Mouse (Mus musculus): ENCODE data around the gene Timmdc1. TPM values are rescaled to one million over a fixed set of nuclear protein-coding genes. Genes with fewer than 3 reads are reported as not detected.

Timmdc1 gene
- total and polyA plus RNA-seq, 3 experiments, result 22.2 to 66.1 (median 60.4) TPM

GRCm38 (mm10) chr16:38476312-38477240, 45.9 kb downstream of the Timmdc1 start:
- WGBS, result 6% methylated on average over 34 of the region's 34 CpGs
- Histone ChIP-seq H3K27me3 (ENCODE audit: control insufficient read depth, insufficient read depth, low read length) (no peaks in the 10 kb centered on the region), H3K27ac (peak overlapping the region; percentile 71), H3K4me3 (peak overlapping the region; percentile 54), H3K9ac (ENCODE audit: low read depth, low read length) (peak overlapping the region; percentile 81), H3K79me2 (replicated peaks; ENCODE audit: control insufficient read depth, insufficient read depth, low read length) (no peaks in the 10 kb centered on the region), H3K36me3 (ENCODE audit: control insufficient read depth, insufficient read depth, low read length) (no peaks in the 10 kb centered on the region), H3K4me1 (ENCODE audit: control insufficient read depth, insufficient read depth, low read length) (peaks cover 2% of the 10 kb centered on the region)
- TF ChIP-seq CTCF (IDR thresholded peaks at IDR 0.05) (no peak), POLR2A (IDR thresholded peaks at IDR 0.05; ENCODE audit: insufficient read depth, low read depth, low read length) (no peak), EP300 (IDR thresholded peaks at IDR 0.05; ENCODE audit: insufficient read depth, low read depth, low read length) (no peak)
- peak; percentile 60 to 71 for DNase-seq
- intact Hi-C loops (cut with DNase I), result loop anchor here (2.0 kb wide), 1 partner anchor 24 kb away; the partner anchor contains the start of gene Adprh

- Histone ChIP-seq H3K79me2 (replicated peaks; ENCODE audit: control insufficient read depth, insufficient read depth, low read length) (no peaks in the 10 kb centered on the region), H3K4me1 (ENCODE audit: control insufficient read depth, insufficient read depth, low read length) (peaks cover 2% of the 10 kb centered on the region), H3K27me3 (ENCODE audit: control insufficient read depth, insufficient read depth, low read length) (no peaks in the 10 kb centered on the region), H3K4me3 (no peak overlapping the region; the same call in 1 of the 2 replicates), H3K9ac (ENCODE audit: low read depth, low read length) (peak overlapping the region; percentile 81), H3K36me3 (ENCODE audit: control insufficient read depth, insufficient read depth, low read length) (no peaks in the 10 kb centered on the region), H3K27ac (no peak overlapping the region; the same call in 1 of the 2 replicates)
- intact Hi-C loops (cut with DNase I), result loop anchor here (2.0 kb wide), 1 partner anchor 23 kb away; the partner anchor contains the start of gene Adprh
- TF ChIP-seq CTCF (IDR thresholded peaks at IDR 0.05) (no peak), EP300 (IDR thresholded peaks at IDR 0.05; ENCODE audit: insufficient read depth, low read depth, low read length) (no peak), POLR2A (IDR thresholded peaks at IDR 0.05; ENCODE audit: insufficient read depth, low read depth, low read length) (no peak)
- 38% methylated on average over 4 of the region's 4 CpGs for WGBS
- DNase-seq, result no peak
Measured at GRCm38 (mm10) chr16:38475681-38476311, 46.7 kb downstream of the Timmdc1 start.

GRCm38 (mm10) chr16:38474677-38475286, 47.7 kb downstream of the Timmdc1 start:
- DNase-seq, result no peak
- H3K4me1 ChIP-seq (ENCODE audit: control insufficient read depth, insufficient read depth, low read length), result peaks cover 2% of the 10 kb centered on the region
- H3K27me3 ChIP-seq (ENCODE audit: control insufficient read depth, insufficient read depth, low read length), result no peaks in the 10 kb centered on the region
- H3K79me2 ChIP-seq (replicated peaks; ENCODE audit: control insufficient read depth, insufficient read depth, low read length), result no peaks in the 10 kb centered on the region
- no peak overlapping the region for H3K9ac ChIP-seq (ENCODE audit: low read depth, low read length)
- H3K27ac ChIP-seq, result no peak overlapping the region
- H3K4me3 ChIP-seq, result no peak overlapping the region
- WGBS, result 91% methylated on average over 9 of the region's 9 CpGs
- H3K36me3 ChIP-seq (ENCODE audit: control insufficient read depth, insufficient read depth, low read length), result no peaks in the 10 kb centered on the region
- intact Hi-C loops (cut with DNase I), result no loop called here
- TF ChIP-seq EP300 (IDR thresholded peaks at IDR 0.05; ENCODE audit: insufficient read depth, low read depth, low read length), result no peak
- no peak for TF ChIP-seq CTCF (IDR thresholded peaks at IDR 0.05)
- TF ChIP-seq POLR2A (IDR thresholded peaks at IDR 0.05; ENCODE audit: insufficient read depth, low read depth, low read length), result no peak

- intact Hi-C loops (cut with DNase I), result no loop called here
- Histone ChIP-seq H3K9ac (ENCODE audit: low read depth, low read length) (no peak overlapping the region), H3K36me3 (ENCODE audit: control insufficient read depth, insufficient read depth, low read length) (no peaks in the 10 kb centered on the region), H3K27me3 (ENCODE audit: control insufficient read depth, insufficient read depth, low read length) (no peaks in the 10 kb centered on the region), H3K27ac (no peak overlapping the region), H3K4me3 (no peak overlapping the region), H3K4me1 (ENCODE audit: control insufficient read depth, insufficient read depth, low read length) (peaks cover 2% of the 10 kb centered on the region), H3K79me2 (replicated peaks; ENCODE audit: control insufficient read depth, insufficient read depth, low read length) (no peaks in the 10 kb centered on the region)
- no peak for DNase-seq
- TF ChIP-seq POLR2A (IDR thresholded peaks at IDR 0.05; ENCODE audit: insufficient read depth, low read depth, low read length), result no peak
- no peak for TF ChIP-seq CTCF (IDR thresholded peaks at IDR 0.05)
- TF ChIP-seq EP300 (IDR thresholded peaks at IDR 0.05; ENCODE audit: insufficient read depth, low read depth, low read length), result no peak
- 84% methylated on average over 5 of the region's 5 CpGs for WGBS
Measured at GRCm38 (mm10) chr16:38473661-38474060, 48.8 kb downstream of the Timmdc1 start.

GRCm38 (mm10) chr16:38472507-38472873, 50.0 kb downstream of the Timmdc1 start:
- Histone ChIP-seq H3K79me2 (replicated peaks; ENCODE audit: control insufficient read depth, insufficient read depth, low read length) (no peaks in the 10 kb centered on the region), H3K4me3 (no peak overlapping the region), H3K36me3 (ENCODE audit: control insufficient read depth, insufficient read depth, low read length) (no peaks in the 10 kb centered on the region), H3K27me3 (ENCODE audit: control insufficient read depth, insufficient read depth, low read length) (no peaks in the 10 kb centered on the region), H3K4me1 (ENCODE audit: control insufficient read depth, insufficient read depth, low read length) (peaks cover 2% of the 10 kb centered on the region), H3K27ac (no peak overlapping the region), H3K9ac (ENCODE audit: low read depth, low read length) (no peak overlapping the region)
- no peak for TF ChIP-seq POLR2A (IDR thresholded peaks at IDR 0.05; ENCODE audit: insufficient read depth, low read depth, low read length)
- TF ChIP-seq CTCF (IDR thresholded peaks at IDR 0.05), result no peak
- no peak for TF ChIP-seq EP300 (IDR thresholded peaks at IDR 0.05; ENCODE audit: insufficient read depth, low read depth, low read length)
- intact Hi-C loops (cut with DNase I), result no loop called here
- 87% methylated on average over 5 of the region's 5 CpGs for WGBS
- DNase-seq, result no peak
